Mouse (Mus musculus): ENCODE measurements around the gene Sar1b.

- TF ChIP-seq CTCF (IDR thresholded peaks at IDR 0.05; ENCODE audit: control insufficient read depth, insufficient read depth, low read length), result no peak
- no peak for TF ChIP-seq POLR2A (IDR thresholded peaks at IDR 0.05; ENCODE audit: borderline replicate concordance, control insufficient read depth, low read depth, low read length)
Observed at GRCm38 (mm10) chr11:51780773-51781267, 17.3 kb downstream of the Sar1b start.

All from bone marrow, adult 2 months (tissue).